Mouse (Mus musculus): ENCODE data around the gene Ina.

- TF ChIP-seq EP300 (IDR thresholded peaks at IDR 0.05; ENCODE audit: low read depth), result no peak
- TF ChIP-seq CTCF (IDR thresholded peaks at IDR 0.05; ENCODE audit: low read depth), result no peak
Measured at GRCm38 (mm10) chr19:47052927-47053326, 38.4 kb downstream of the Ina start.
